Mouse (Mus musculus) midbrain, postnatal 0 days (tissue): ENCODE results near the gene Ptchd1. TPM values are rescaled to one million over a fixed set of nuclear protein-coding genes. Genes with fewer than 3 reads are reported as not detected.
A peak's percentile ranks its signal among the peaks of the same experiment; 100 is the strongest.

Source experiments
- ATAC-seq: fragments of 200-750 bp; cut with Nextera tagmentation; 2 replicates; pipeline ENCODE4 v1.8.0; 2017; ENCODE audit warnings: moderate number of reproducible peaks, mild to moderate bottlenecking, moderate TSS enrichment, moderate library complexity; ENCODE audit not compliant: low FRiP score
- DNase-seq: peaks from one replicate; pipeline ENCODE4 v3.0.0-alpha.2; 2015; ENCODE audit warnings: low spot score
- H3K27ac ChIP-seq: fragments of 300-500 bp; sonication (generic); 2 replicates; pipeline ENCODE4 v1.5.1; 2014; ENCODE audit warnings: low read depth, mild to moderate bottlenecking, low read length, mixed read lengths
- H3K27me3 ChIP-seq: fragments of 300-500 bp; sonication (generic); 2 replicates; pipeline ENCODE4 v1.6.1; 2014; ENCODE audit warnings: low read length, control low read depth, mixed read lengths; ENCODE audit not compliant: insufficient read depth
- H3K36me3 ChIP-seq: fragments of 300-500 bp; sonication (generic); 2 replicates; pipeline ENCODE4 v1.6.1; 2014; ENCODE audit warnings: low read length, control low read depth, mixed read lengths; ENCODE audit not compliant: insufficient read depth
- H3K4me1 ChIP-seq: fragments of 300-500 bp; sonication (generic); 2 replicates; pipeline ENCODE4 v1.6.1; 2014; ENCODE audit warnings: mild to moderate bottlenecking, control low read depth, antibody characterized with exemption, low read length, mixed read lengths; ENCODE audit not compliant: insufficient read depth
- H3K4me2 ChIP-seq: fragments of 300-500 bp; sonication (generic); 2 replicates; pipeline ENCODE4 v1.6.1; 2014; ENCODE audit warnings: low read depth, mild to moderate bottlenecking, low read length, mixed read lengths; ENCODE audit not compliant: poor library complexity, severe bottlenecking
- H3K4me3 ChIP-seq: fragments of 300-500 bp; sonication (generic); 2 replicates; pipeline ENCODE4 v1.5.1; 2014; ENCODE audit warnings: low read depth, mild to moderate bottlenecking, low read length, moderate library complexity
- H3K9ac ChIP-seq: fragments of 300-500 bp; sonication (generic); replicated peaks from 2 replicates; pipeline ENCODE4 v1.6.1; 2014; ENCODE audit warnings: mild to moderate bottlenecking, low read length, moderate library complexity, mixed read lengths; ENCODE audit not compliant: poor library complexity, severe bottlenecking
- H3K9me3 ChIP-seq: fragments of 300-500 bp; sonication (generic); 2 replicates; pipeline ENCODE4 v1.6.1; 2016; ENCODE audit warnings: low read length, control low read depth
- CTCF ChIP-seq: IDR thresholded peaks from 2 replicates; pipeline ENCODE4 v1.5.1; 2016; ENCODE audit warnings: antibody characterized with exemption, mild to moderate bottlenecking
- WGBS: fragments of 180-500 bp; shearing (Covaris S2); extraction: QIAGEN DNeasy Blood & Tissue Kit; methylation state at CpG from one replicate; pipeline ENCODE4 v1.1.7; 2014; 5-methylcytosine and 5-hydroxymethylcytosine counted together
- polyA plus RNA-seq: library from polyadenylated mRNA; unstranded; fragments of >200 nt; fragmentation: Nextera tagmentation; extraction: Ambion mirVana; gene quantifications from 2 replicates; pipeline ENCODE4 v1.2.1, GENCODE M21; 2015
- total RNA-seq: library from RNA; depleted of rRNA; stranded (reverse); fragments of >200 nt; gene quantifications from 2 replicates; pipeline ENCODE4 v1.2.3, GENCODE M21; 2014; rRNA removed

Ptchd1 gene
- total and polyA plus RNA-seq, 2 experiments from 2014 or later = 12.0 to 22.9 TPM

- DNase-seq (no peak), ATAC-seq (no peak)
- Histone ChIP-seq H3K36me3 (no peaks in the 10 kb centered on the region), H3K4me2 (no peak overlapping the region), H3K4me1 (no peaks in the 10 kb centered on the region), H3K4me3 (no peak overlapping the region), H3K9me3 (no peaks in the 10 kb centered on the region), H3K9ac (no peak overlapping the region), H3K27me3 (no peaks in the 10 kb centered on the region), H3K27ac (no peak overlapping the region)
- TF ChIP-seq CTCF = no peak
- WGBS = 72% methylated on average over 2 of the region's 2 CpGs
These were observed 31.1 kb downstream of the Ptchd1 start for GRCm38 (mm10) chrX:155592467-155592866.

GRCm38 (mm10) chrX:155591490-155591889 lies 32.1 kb downstream of the Ptchd1 start:
- ATAC-seq (no peak), DNase-seq (peak; percentile 0)
- Histone ChIP-seq H3K9me3 (no peaks in the 10 kb centered on the region), H3K4me1 (no peaks in the 10 kb centered on the region), H3K4me3 (no peak overlapping the region), H3K27me3 (no peaks in the 10 kb centered on the region), H3K9ac (no peak overlapping the region), H3K27ac (no peak overlapping the region), H3K36me3 (no peaks in the 10 kb centered on the region), H3K4me2 (no peak overlapping the region)
- 68% methylated on average over 3 of the region's 3 CpGs for whole genome bisulfite sequencing
- TF ChIP-seq CTCF = no peak

GRCm38 (mm10) chrX:155584586-155584985 lies 39.0 kb downstream of the Ptchd1 start:
- H3K4me1 ChIP-seq = no peaks in the 10 kb centered on the region
- no peak overlapping the region for H3K4me2 ChIP-seq
- H3K9me3 ChIP-seq = no peaks in the 10 kb centered on the region
- H3K4me3 ChIP-seq = no peak overlapping the region
- 77% methylated on average over 2 of the region's 2 CpGs for WGBS
- H3K36me3 ChIP-seq = no peaks in the 10 kb centered on the region
- H3K27ac ChIP-seq = no peak overlapping the region
- ATAC-seq = no peak
- H3K27me3 ChIP-seq = no peaks in the 10 kb centered on the region
- no peak overlapping the region for H3K9ac ChIP-seq
- TF ChIP-seq CTCF = no peak
- DNase-seq = no peak

- Histone ChIP-seq H3K27ac (no peak overlapping the region), H3K27me3 (no peaks in the 10 kb centered on the region), H3K9ac (no peak overlapping the region), H3K9me3 (no peaks in the 10 kb centered on the region), H3K4me1 (no peaks in the 10 kb centered on the region), H3K36me3 (no peaks in the 10 kb centered on the region), H3K4me2 (no peak overlapping the region), H3K4me3 (no peak overlapping the region)
- no peak for DNase-seq
- ATAC-seq = no peak
- no peak for TF ChIP-seq CTCF
These were observed 43.8 kb downstream of the Ptchd1 start for GRCm38 (mm10) chrX:155579791-155580190.

GRCm38 (mm10) chrX:155572396-155572795 lies 51.2 kb downstream of the Ptchd1 start:
- no peak overlapping the region for H3K4me2 ChIP-seq
- DNase-seq (no peak), ATAC-seq (no peak)
- no peaks in the 10 kb centered on the region for H3K4me1 ChIP-seq
- no peak overlapping the region for H3K4me3 ChIP-seq
- H3K27me3 ChIP-seq = no peaks in the 10 kb centered on the region
- TF ChIP-seq CTCF = no peak
- no peaks in the 10 kb centered on the region for H3K36me3 ChIP-seq
- no peak overlapping the region for H3K9ac ChIP-seq
- no peak overlapping the region for H3K27ac ChIP-seq
- no peaks in the 10 kb centered on the region for H3K9me3 ChIP-seq

GRCm38 (mm10) chrX:155543780-155544179 lies 79.8 kb downstream of the Ptchd1 start:
- H3K27me3 ChIP-seq = no peaks in the 10 kb centered on the region
- H3K9me3 ChIP-seq = no peaks in the 10 kb centered on the region
- no peak overlapping the region for H3K27ac ChIP-seq
- DNase-seq (no peak), ATAC-seq (no peak)
- no peak for TF ChIP-seq CTCF
- H3K4me1 ChIP-seq = no peaks in the 10 kb centered on the region
- H3K4me3 ChIP-seq = no peak overlapping the region
- no peak overlapping the region for H3K4me2 ChIP-seq
- H3K9ac ChIP-seq = no peak overlapping the region
- no peaks in the 10 kb centered on the region for H3K36me3 ChIP-seq

Other genes starting within 250 kb of the Ptchd1 start
- gene Gm15155, start 927 bp upstream of the Ptchd1 start, total RNA-seq = not detected in 2 replicates
- 0.45 and 0.69 TPM in 2 replicates for gene Gm15155, start 927 bp upstream of the Ptchd1 start, polyA plus RNA-seq